Mouse (Mus musculus) hematopoietic stem cell, adult 5-6 weeks (primary cell): Measurements from ENCODE around the gene Olfr1434. TPM values are rescaled to one million over a fixed set of nuclear protein-coding genes. Genes with fewer than 3 reads are reported as not detected.
"Not testable (repeated sequence)": the region's sequence is repeated elsewhere in the genome, so short reads cannot be mapped to it uniquely, and the experiment has no call there.

Experiments
- ATAC-seq, 2 experiments: fragments of 125-278 bp in 1 of 2; replicated peaks in 1 of 2; 2 replicates each; pipeline ENCODE4 v1.8.0; 2016 to 2017; ENCODE audit warnings: inconsistent platforms in 2 of 2, mild to moderate bottlenecking in 2 of 2, moderate number of reproducible peaks in 2 of 2, low read depth in 1 of 2, moderate TSS enrichment in 1 of 2; ENCODE audit not compliant: low FRiP score in 2 of 2, poor library complexity in 2 of 2, severe bottlenecking in 2 of 2, insufficient read depth in 1 of 2, low TSS enrichment in 1 of 2
- total RNA-seq: library from RNA; stranded (forward); fragments of 172-1452, 232-1000 nt; gene quantifications from 2 replicates; pipeline ENCODE4 v1.2.3, GENCODE M21; 2017

Olfr1434 gene
- not detected in 2 replicates for total RNA-seq

- no peak for ATAC-seq
These were observed at the start of gene Olfr1434 for GRCm38 (mm10) chr19:12279554-12279953. Olfr1434 (plus strand) TSS chr19:12279854.

- ATAC-seq: not testable (repeated sequence)
These were observed 47.2 kb upstream of the Olfr1434 start, which contains the start of gene Olfr1432 for GRCm38 (mm10) chr19:12232496-12232895. Olfr1432 (minus strand) TSS chr19:12232596.

GRCm38 (mm10) chr19:12241559-12241958 lies 38.1 kb upstream of the Olfr1434 start, which contains the start of gene Olfr262:
Olfr262 (minus strand) TSS chr19:12241659.
- no peak for ATAC-seq

- no peak for ATAC-seq
These were observed 18.9 kb upstream of the Olfr1434 start, which contains the start of gene Olfr235 for GRCm38 (mm10) chr19:12260732-12261131. Olfr235 (plus strand) TSS chr19:12261032.

GRCm38 (mm10) chr19:12292979-12293378 lies 13.3 kb downstream of the Olfr1434 start:
- ATAC-seq: no peak

GRCm38 (mm10) chr19:12299030-12299429 lies 19.4 kb downstream of the Olfr1434 start, which contains the start of gene Olfr1436:
Olfr1436 (minus strand) TSS chr19:12299130.
- ATAC-seq: not testable (repeated sequence)

- ATAC-seq: no peak
These were observed 45.3 kb downstream of the Olfr1434 start, which contains the start of gene Olfr1437 for GRCm38 (mm10) chr19:12325001-12325400. Olfr1437 (minus strand) TSS chr19:12325101.

Other genes starting within 250 kb of the Olfr1434 start
- gene Olfr1423, start 238.5 kb upstream of the Olfr1434 start, total RNA-seq: not detected in 2 replicates
- not detected in 2 replicates for gene Olfr1424, start 217.2 kb upstream of the Olfr1434 start, total RNA-seq
- gene Olfr1425, start 202.1 kb upstream of the Olfr1434 start, total RNA-seq: not detected in 2 replicates
- gene Olfr1426, start 187.8 kb upstream of the Olfr1434 start, total RNA-seq: not detected in 2 replicates
- not detected in 2 replicates for gene Olfr1427, start 176.5 kb upstream of the Olfr1434 start, total RNA-seq
- not detected in 2 replicates for gene Olfr1428, start 164.0 kb upstream of the Olfr1434 start, total RNA-seq
- gene Olfr76, start 156.7 kb upstream of the Olfr1434 start, total RNA-seq: not detected in 2 replicates
- not detected in 2 replicates for gene Olfr1555-ps1, start 109.7 kb upstream of the Olfr1434 start, total RNA-seq
- not detected in 2 replicates for gene Olfr1431, start 79.2 kb upstream of the Olfr1434 start, total RNA-seq
- not detected in 2 replicates for gene Olfr1432, start 47.3 kb upstream of the Olfr1434 start, total RNA-seq
- not detected in 2 replicates for gene Olfr262, start 38.2 kb upstream of the Olfr1434 start, total RNA-seq
- gene Olfr235, start 18.8 kb upstream of the Olfr1434 start, total RNA-seq: not detected in 2 replicates
- not detected in 2 replicates for gene Olfr1436, start 19.3 kb downstream of the Olfr1434 start, total RNA-seq
- gene Olfr1437, start 45.2 kb downstream of the Olfr1434 start, total RNA-seq: not detected in 2 replicates
- gene Olfr1438-ps1, start 56.1 kb downstream of the Olfr1434 start, total RNA-seq: not detected in 2 replicates
- gene Olfr1440, start 107.4 kb downstream of the Olfr1434 start, total RNA-seq: not detected in 2 replicates
- not detected in 2 replicates for gene Olfr1441, start 137.6 kb downstream of the Olfr1434 start, total RNA-seq
- not detected in 2 replicates for gene Pfpl, start 148.1 kb downstream of the Olfr1434 start, total RNA-seq
- 15.1 and 28.2 TPM in 2 replicates for gene Mpeg1, start 180.9 kb downstream of the Olfr1434 start, total RNA-seq
- 5.3 and 8.2 TPM in 2 replicates for gene Dtx4, start 221.6 kb downstream of the Olfr1434 start, total RNA-seq